Mouse (Mus musculus): Measurements from ENCODE around the gene Cdc42bpb. TPM values are rescaled to one million over a fixed set of nuclear protein-coding genes. Genes with fewer than 3 reads are reported as not detected.

Gene Cdc42bpb
- total RNA-seq, 2 experiments from 2014 or later, result 113 to 138 TPM

GRCm38 (mm10) chr12:111303702-111304337 lies 73.7 kb downstream of the Cdc42bpb start:
- no peak for DNase-seq (ENCODE audit: low spot score in 2 of 2)

- DNase-seq (ENCODE audit: low spot score in 2 of 2), result no peak
Observed at GRCm38 (mm10) chr12:111302018-111302345, 75.5 kb downstream of the Cdc42bpb start.

GRCm38 (mm10) chr12:111301322-111302017 lies 76.0 kb downstream of the Cdc42bpb start:
- no peak for DNase-seq (ENCODE audit: low spot score in 2 of 2)

GRCm38 (mm10) chr12:111293025-111293424 lies 84.5 kb downstream of the Cdc42bpb start:
- DNase-seq (ENCODE audit: low spot score in 2 of 2), result no peak

GRCm38 (mm10) chr12:111284532-111284931 lies 93.0 kb downstream of the Cdc42bpb start:
- DNase-seq (ENCODE audit: low spot score in 2 of 2), result no peak

- DNase-seq (ENCODE audit: low spot score in 2 of 2), result no peak
Observed at GRCm38 (mm10) chr12:111283573-111283972, 93.9 kb downstream of the Cdc42bpb start.

- no peak for DNase-seq (ENCODE audit: low spot score in 2 of 2)
Observed at GRCm38 (mm10) chr12:111276371-111276770, 101.1 kb downstream of the Cdc42bpb start.

GRCm38 (mm10) chr12:111275150-111275841 lies 102.2 kb downstream of the Cdc42bpb start:
- DNase-seq (ENCODE audit: low spot score in 2 of 2), result peak; percentile 48 to 61

- DNase-seq (ENCODE audit: low spot score in 2 of 2), result no peak
Observed at GRCm38 (mm10) chr12:111274447-111275149, 102.9 kb downstream of the Cdc42bpb start.

- DNase-seq (ENCODE audit: low spot score in 2 of 2), result no peak
Observed at GRCm38 (mm10) chr12:111274006-111274405, 103.5 kb downstream of the Cdc42bpb start.

GRCm38 (mm10) chr12:111272420-111272819 lies 105.1 kb downstream of the Cdc42bpb start:
- peak; percentile 80 to 82 for DNase-seq (ENCODE audit: low spot score in 2 of 2)

GRCm38 (mm10) chr12:111271966-111272365 lies 105.6 kb downstream of the Cdc42bpb start:
- no peak for DNase-seq (ENCODE audit: low spot score in 2 of 2)

- DNase-seq (ENCODE audit: low spot score in 2 of 2), result no peak
Observed at GRCm38 (mm10) chr12:111271406-111271805, 106.1 kb downstream of the Cdc42bpb start.

GRCm38 (mm10) chr12:111270629-111271277 lies 106.8 kb downstream of the Cdc42bpb start, which contains the start of gene Amn:
Gene Amn, plus strand, starts transcription at chr12:111271095.
- DNase-seq (ENCODE audit: low spot score in 2 of 2), result no peak

- DNase-seq (ENCODE audit: low spot score in 2 of 2), result no peak
Observed at GRCm38 (mm10) chr12:111267673-111268325, 109.7 kb downstream of the Cdc42bpb start.

- DNase-seq (ENCODE audit: low spot score in 2 of 2), result no peak
Observed at GRCm38 (mm10) chr12:111266592-111266991, 110.9 kb downstream of the Cdc42bpb start.

GRCm38 (mm10) chr12:111265212-111265611 lies 112.3 kb downstream of the Cdc42bpb start:
- DNase-seq (ENCODE audit: low spot score in 2 of 2), result no peak

GRCm38 (mm10) chr12:111263650-111264049 lies 113.9 kb downstream of the Cdc42bpb start:
- DNase-seq (ENCODE audit: low spot score in 2 of 2), result no peak

- no peak for DNase-seq (ENCODE audit: low spot score in 2 of 2)
Observed at GRCm38 (mm10) chr12:111251227-111251626, 126.3 kb downstream of the Cdc42bpb start.

GRCm38 (mm10) chr12:111250116-111250515 lies 127.4 kb downstream of the Cdc42bpb start:
- DNase-seq (ENCODE audit: low spot score in 2 of 2), result no peak
